ENCODE assay signal across 14 mouse cellular contexts in the genomic region with DNA sequence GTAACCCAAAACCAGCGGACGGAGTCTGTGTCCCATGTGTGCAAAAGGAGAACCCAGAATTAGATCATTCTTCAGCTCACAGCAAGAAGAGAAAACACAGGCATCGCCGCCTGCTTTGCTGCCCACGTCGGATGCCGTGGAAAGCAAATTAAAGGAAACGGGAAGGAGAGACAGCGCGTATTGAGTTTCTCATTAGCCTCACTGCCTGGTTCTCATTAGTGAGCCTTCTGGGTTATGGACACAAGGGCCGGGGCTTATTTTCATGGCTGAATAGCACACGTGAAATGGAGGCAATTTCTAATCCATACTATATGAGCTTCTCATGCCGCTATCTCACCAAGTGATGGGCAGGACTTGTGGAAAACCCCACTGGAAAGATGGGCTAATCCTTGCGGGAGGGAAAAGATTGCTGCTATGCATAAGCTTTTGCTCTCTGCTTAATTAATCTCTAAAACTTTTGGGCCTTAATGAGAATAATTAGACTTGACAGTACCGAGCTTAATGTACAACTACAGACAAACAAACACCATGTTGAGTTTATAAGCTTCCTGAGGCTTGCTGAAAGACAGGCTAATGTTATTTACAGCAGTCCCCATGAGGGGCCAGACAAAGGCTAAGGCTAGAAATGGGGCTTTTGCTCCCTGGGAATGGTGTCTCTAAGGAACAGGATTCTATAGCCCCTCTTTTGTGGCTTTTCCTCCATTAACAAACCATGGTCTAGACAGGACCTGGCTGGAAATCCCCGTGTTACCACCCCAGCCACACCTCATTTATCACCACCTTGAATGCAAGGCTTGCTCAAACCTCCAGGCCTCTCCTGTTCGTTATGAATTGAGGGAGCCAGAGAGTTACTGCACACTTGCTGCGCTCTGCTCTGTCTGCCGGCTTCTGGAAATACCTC.
DNase-seq lines count a peak whose midpoint lies in the region; ATAC-seq and TF ChIP-seq lines count a peak whose summit lies in the region.
"Had no signal": no experiment of that assay in that cellular context is flagged by ENCODE, and none has a peak within 500 bp of the region (broad histone marks: within the 10 kb centered on the region; RNA-seq: fewer than 3 reads in every experiment).

No protein-coding gene starts in this region.

- no peak for ATAC-seq in midbrain, embryonic 13.5 days
- ATAC-seq in midbrain, embryonic 11.5 days (ENCODE audit: low FRiP score), result no peak
- peak; percentile 63 for ATAC-seq in forebrain, embryonic 14.5 days
- ATAC-seq in limb, embryonic 13.5 days (ENCODE audit: low FRiP score, low read depth), result 0 out of 2 replicates have a peak, but pooled peaks have one; percentile 51

- intact Hi-C loops in left cerebral cortex, adult 2 months (cut with DNase I), result no loop called here
- intact Hi-C loops in left cerebral cortex, postnatal 10 days (cut with DNase I), result no loop called here

- H3K4me1 ChIP-seq in midbrain, embryonic 13.5 days (replicated peaks), result peaks cover 17% of the 10 kb centered on the region
- no peaks in the 10 kb centered on the region for H3K4me1 ChIP-seq in midbrain, embryonic 11.5 days (ENCODE audit: control insufficient read depth, insufficient read depth, low read length)
- peaks cover 3% of the 10 kb centered on the region; the same call in 1 of the 2 replicates for H3K4me1 ChIP-seq in forebrain, embryonic 14.5 days (ENCODE audit: control insufficient read depth, insufficient read depth, low read length)
- H3K4me1 ChIP-seq in limb, embryonic 13.5 days, result peaks cover 45% of the 10 kb centered on the region

- no peak for DNase-seq in midbrain, embryonic 11.5 days (ENCODE audit: low spot score, missing footprints)
- peak; percentile 74 for DNase-seq in forebrain, embryonic 14.5 days (ENCODE audit: low spot score)
- DNase-seq in left cerebral cortex, adult 2 months (ENCODE audit: extremely low spot score in 1 of 2, low spot score in 2 of 2), result no peak
- DNase-seq in urinary bladder, adult 2 months (ENCODE audit: low spot score), result no peak
- DNase-seq in left cerebral cortex, postnatal 10 days (ENCODE audit: extremely low spot score in 1 of 2, low spot score in 2 of 2), result no peak
- DNase-seq: cerebellum, adult 9-11 months; gastrocnemius, postnatal 14 days; kidney, adult 8-10 months; lung, postnatal 4 days; thymus, postnatal 14 days had no signal

- peaks cover 3% of the 10 kb centered on the region; the same call in 1 of the 2 replicates for H3K27me3 ChIP-seq in midbrain, embryonic 13.5 days
- no peaks in the 10 kb centered on the region for H3K27me3 ChIP-seq in midbrain, embryonic 11.5 days (ENCODE audit: control insufficient read depth, insufficient read depth, low read length)
- no peaks in the 10 kb centered on the region for H3K27me3 ChIP-seq in forebrain, embryonic 14.5 days (replicated peaks; ENCODE audit: control insufficient read depth, insufficient read depth, low read length)
- H3K27me3 ChIP-seq in limb, embryonic 13.5 days, result no peaks in the 10 kb centered on the region

- 0 out of 2 replicates have a peak overlapping the region, but pooled peaks have one; percentile 14 for H3K27ac ChIP-seq in midbrain, embryonic 13.5 days
- H3K27ac ChIP-seq in midbrain, embryonic 11.5 days (ENCODE audit: low read depth, low read length), result no peak overlapping the region
- 0 out of 2 replicates have a peak overlapping the region, but pooled peaks have one; percentile 5 for H3K27ac ChIP-seq in forebrain, embryonic 14.5 days (ENCODE audit: low read depth, low read length)
- H3K27ac ChIP-seq in limb, embryonic 13.5 days, result peak overlapping the region; percentile 52; the same call in 1 of the 2 replicates
- no peak overlapping the region for H3K27ac ChIP-seq in left cerebral cortex, adult 2 months

- H3K4me3 ChIP-seq in midbrain, embryonic 13.5 days (replicated peaks), result no peak overlapping the region
- H3K4me3 ChIP-seq in midbrain, embryonic 11.5 days (ENCODE audit: low read depth, low read length), result no peak overlapping the region
- no peak overlapping the region for H3K4me3 ChIP-seq in forebrain, embryonic 14.5 days (ENCODE audit: low read depth, low read length)
- H3K4me3 ChIP-seq in limb, embryonic 13.5 days, result no peak overlapping the region
- no peak overlapping the region for H3K4me3 ChIP-seq in left cerebral cortex, adult 2 months
- H3K4me3 ChIP-seq: myocyte had no signal

- H3K9ac ChIP-seq in midbrain, embryonic 13.5 days (replicated peaks), result no peak overlapping the region
- no peak overlapping the region for H3K9ac ChIP-seq in midbrain, embryonic 11.5 days (ENCODE audit: low read length)
- H3K9ac ChIP-seq in forebrain, embryonic 14.5 days (ENCODE audit: low read length), result no peak overlapping the region
- H3K9ac ChIP-seq in limb, embryonic 13.5 days, result no peak overlapping the region

- H3K4me2 ChIP-seq in midbrain, embryonic 13.5 days (replicated peaks), result no peak overlapping the region
- H3K4me2 ChIP-seq in midbrain, embryonic 11.5 days, result no peak overlapping the region
- H3K4me2 ChIP-seq in forebrain, embryonic 14.5 days (ENCODE audit: low read length), result no peak overlapping the region
- H3K4me2 ChIP-seq in limb, embryonic 13.5 days (replicated peaks), result no peak overlapping the region
- H3K4me2 ChIP-seq: liver, embryonic 11.5 days had no signal

- no peaks in the 10 kb centered on the region for H3K9me3 ChIP-seq in midbrain, embryonic 13.5 days
- no peaks in the 10 kb centered on the region for H3K9me3 ChIP-seq in midbrain, embryonic 11.5 days (ENCODE audit: control insufficient read depth, low read length)
- 0 out of 2 replicates have a peak, but pooled peaks cover 6% of the 10 kb centered on the region for H3K9me3 ChIP-seq in forebrain, embryonic 14.5 days (replicated peaks; ENCODE audit: control insufficient read depth, low read length)
- H3K9me3 ChIP-seq in limb, embryonic 13.5 days, result 0 out of 2 replicates have a peak, but pooled peaks cover 12% of the 10 kb centered on the region

- no peaks in the 10 kb centered on the region for H3K36me3 ChIP-seq in midbrain, embryonic 13.5 days
- no peaks in the 10 kb centered on the region for H3K36me3 ChIP-seq in midbrain, embryonic 11.5 days (ENCODE audit: control insufficient read depth, insufficient read depth, low read length)
- H3K36me3 ChIP-seq in forebrain, embryonic 14.5 days (ENCODE audit: control insufficient read depth, insufficient read depth, low read length), result no peaks in the 10 kb centered on the region
- no peaks in the 10 kb centered on the region for H3K36me3 ChIP-seq in limb, embryonic 13.5 days

- no peak for TF ChIP-seq CTCF in left cerebral cortex, adult 2 months (IDR thresholded peaks at IDR 0.05)

- 64% methylated on average over 19 of the region's 19 CpGs for WGBS in midbrain, embryonic 13.5 days
- WGBS in midbrain, embryonic 11.5 days, result 83% methylated on average over 19 of the region's 19 CpGs
- WGBS in forebrain, embryonic 14.5 days, result 14% methylated on average over 19 of the region's 19 CpGs
- WGBS in limb, embryonic 13.5 days, result 21% methylated on average over 19 of the region's 19 CpGs

Comparison
In these comparisons a context has a peak if more than half of its experiments do, and no peak if none do; other contexts are left out.
1. H3K27ac ChIP-seq: peak in midbrain, embryonic 13.5 days (single experiment), forebrain, embryonic 14.5 days (single experiment) and limb, embryonic 13.5 days (single experiment); none in midbrain, embryonic 11.5 days (single experiment) and left cerebral cortex, adult 2 months (single experiment).
2. ATAC-seq: peak in forebrain, embryonic 14.5 days (single experiment) and limb, embryonic 13.5 days (single experiment); none in midbrain, embryonic 13.5 days (single experiment) and midbrain, embryonic 11.5 days (single experiment).